Mouse (Mus musculus) stomach, embryonic 14.5 days (tissue): ENCODE results near the gene Dcaf11. TPM values are rescaled to one million over a fixed set of nuclear protein-coding genes. Genes with fewer than 3 reads are reported as not detected.

Experiments used
- ATAC-seq: fragments of 200-750 bp; cut with Nextera tagmentation; 2 replicates; pipeline ENCODE4 v1.8.0; 2017; ENCODE audit warnings: low read depth, moderate TSS enrichment; ENCODE audit not compliant: insufficient number of reproducible peaks, insufficient read depth, low FRiP score
- H3K27ac ChIP-seq: fragments of 300-500 bp; sonication (generic); 2 replicates; pipeline ENCODE4 v1.5.1; 2014; ENCODE audit warnings: mild to moderate bottlenecking, low read length, moderate library complexity, mixed read lengths
- H3K27me3 ChIP-seq: fragments of 300-500 bp; sonication (generic); 2 replicates; pipeline ENCODE4 v1.6.1; 2014; ENCODE audit warnings: low read length, control low read depth, mixed read lengths; ENCODE audit not compliant: control insufficient read depth, insufficient read depth
- H3K36me3 ChIP-seq: fragments of 300-500 bp; sonication (generic); 2 replicates; pipeline ENCODE4 v1.6.1; 2014; ENCODE audit warnings: mild to moderate bottlenecking, control low read depth, low read length, moderate library complexity, mixed read lengths; ENCODE audit not compliant: control insufficient read depth, insufficient read depth
- H3K4me1 ChIP-seq: fragments of 300-500 bp; sonication (generic); 2 replicates; pipeline ENCODE4 v1.6.1; 2014; ENCODE audit warnings: low read length, control low read depth, mixed read lengths; ENCODE audit not compliant: control insufficient read depth, insufficient read depth
- H3K4me2 ChIP-seq: fragments of 300-500 bp; sonication (generic); replicated peaks from 2 replicates; pipeline ENCODE4 v1.6.1; 2014; ENCODE audit warnings: low read depth, low read length, control low read depth
- H3K4me3 ChIP-seq: fragments of 300-500 bp; sonication (generic); 2 replicates; pipeline ENCODE4 v1.5.1; 2014; ENCODE audit warnings: low read depth, low read length, control low read depth
- H3K9ac ChIP-seq: fragments of 300-500 bp; sonication (generic); replicated peaks from 2 replicates; pipeline ENCODE4 v1.6.1; 2014; ENCODE audit warnings: low read depth, mild to moderate bottlenecking, control low read depth, low read length, moderate library complexity, mixed read lengths
- H3K9me3 ChIP-seq: fragments of 300-500 bp; sonication (generic); 2 replicates; pipeline ENCODE4 v1.6.1; 2016; ENCODE audit warnings: low read depth, low read length, control low read depth; ENCODE audit not compliant: control insufficient read depth
- WGBS: fragments of 180-500 bp; shearing (Covaris S2); extraction: QIAGEN DNeasy Blood & Tissue Kit; methylation state at CpG from one replicate; pipeline ENCODE4 v1.1.7; 2014; 5-methylcytosine and 5-hydroxymethylcytosine counted together
- polyA plus RNA-seq: library from polyadenylated mRNA; unstranded; fragments of >200 nt; fragmentation: Nextera tagmentation; extraction: Ambion mirVana; gene quantifications from 2 replicates; pipeline ENCODE4 v1.2.1, GENCODE M21; 2014

The Dcaf11 gene
- polyA plus RNA-seq, 1 experiment from 2014 or later: 67.6 TPM

DNA sequence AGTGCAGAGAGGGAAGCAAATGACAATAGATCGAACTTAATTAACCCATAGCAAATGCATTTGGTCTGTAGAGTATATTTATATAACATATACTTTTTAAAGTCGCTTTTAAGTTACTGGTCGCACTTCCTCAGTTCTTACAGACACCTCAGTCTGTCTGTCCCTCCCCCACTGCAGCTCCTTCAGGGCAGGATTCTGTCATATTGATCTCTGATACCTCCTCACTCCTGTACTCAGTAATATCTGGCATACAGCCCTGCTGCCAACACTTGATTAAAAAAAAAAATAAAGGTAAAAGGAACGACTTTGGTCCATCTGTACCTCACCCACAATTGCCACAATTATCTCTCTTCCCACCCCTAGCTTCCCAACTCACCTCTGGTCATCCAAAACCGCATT, 24.5 kb downstream of the Dcaf11 start:
- H3K9ac ChIP-seq: 0 out of 2 replicates have a peak overlapping the region, but pooled peaks have one; percentile 15
- WGBS: 39% methylated on average over 5 of the region's 5 CpGs
- ATAC-seq: no peak
- H3K4me1 ChIP-seq: no peaks in the 10 kb centered on the region
- peak overlapping the region; percentile 62 for H3K4me2 ChIP-seq
- peak overlapping the region; percentile 44; the same call in 1 of the 2 replicates for H3K4me3 ChIP-seq
- no peaks in the 10 kb centered on the region for H3K9me3 ChIP-seq
- H3K27ac ChIP-seq: no peak overlapping the region
- H3K36me3 ChIP-seq: peaks cover 6% of the 10 kb centered on the region; the same call in 1 of the 2 replicates
- H3K27me3 ChIP-seq: no peaks in the 10 kb centered on the region

DNA sequence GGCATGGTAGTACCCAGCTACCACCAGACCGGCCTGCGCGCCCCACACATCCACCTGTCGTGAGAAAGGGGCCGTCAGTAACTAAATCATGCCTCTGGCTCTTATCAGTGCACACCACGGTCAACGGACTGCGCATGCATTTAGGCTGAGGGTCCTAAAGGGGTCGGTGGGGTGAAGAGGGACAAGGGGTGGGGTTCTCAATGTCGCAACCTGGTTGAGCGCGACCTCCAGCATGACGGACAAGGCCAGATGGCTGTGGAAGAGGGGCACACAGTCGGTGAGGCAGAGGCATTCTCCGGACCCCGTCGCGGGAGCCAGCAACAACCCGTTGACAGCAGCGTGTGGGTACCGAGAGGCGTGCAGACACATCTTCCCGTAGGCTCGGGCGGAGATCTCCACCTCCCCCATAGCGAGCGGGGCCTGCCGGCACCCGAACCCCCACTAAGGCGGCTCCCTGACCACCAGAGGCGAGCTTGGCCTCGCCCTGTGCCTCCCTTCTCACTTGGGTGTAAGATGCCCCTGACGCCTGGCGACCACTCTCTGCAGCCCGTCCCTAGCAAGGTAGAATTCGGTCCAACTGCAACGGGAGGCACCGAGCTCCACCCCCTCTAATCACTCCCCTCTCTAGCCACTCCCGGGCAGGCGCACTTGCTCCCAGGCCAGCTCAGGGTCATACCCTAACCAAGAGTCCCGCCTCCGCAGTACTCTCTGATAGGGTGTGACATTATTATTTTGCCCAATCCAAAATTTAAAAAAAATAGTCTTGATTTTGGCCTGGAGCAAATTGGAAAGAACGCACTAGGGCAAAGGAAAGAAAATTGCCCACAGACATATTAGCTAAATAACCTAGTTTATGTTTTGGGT, 25.1 kb downstream of the Dcaf11 start, which contains the start of gene Emc9:
Gene Emc9, minus strand, starts transcription at position 601 of the 864 bp plus-strand sequence.
- peak within 1 kb of the TSS; percentile 44 for H3K4me3 ChIP-seq
- no peaks in the 10 kb centered on the region for H3K9me3 ChIP-seq
- 3% methylated on average over 43 of the region's 43 CpGs for WGBS
- H3K4me2 ChIP-seq: peak within 1 kb of the TSS; percentile 62
- ATAC-seq: peak; percentile 86
- peak within 1 kb of the TSS; percentile 15; the same call in 1 of the 2 replicates for H3K9ac ChIP-seq
- 0 out of 2 replicates have a peak, but pooled peaks cover 1% of the 10 kb centered on the region for H3K4me1 ChIP-seq
- H3K36me3 ChIP-seq: peaks cover 6% of the 10 kb centered on the region; the same call in 1 of the 2 replicates
- H3K27ac ChIP-seq: peak within 1 kb of the TSS; percentile 48; the same call in 1 of the 2 replicates
- no peaks in the 10 kb centered on the region for H3K27me3 ChIP-seq

DNA sequence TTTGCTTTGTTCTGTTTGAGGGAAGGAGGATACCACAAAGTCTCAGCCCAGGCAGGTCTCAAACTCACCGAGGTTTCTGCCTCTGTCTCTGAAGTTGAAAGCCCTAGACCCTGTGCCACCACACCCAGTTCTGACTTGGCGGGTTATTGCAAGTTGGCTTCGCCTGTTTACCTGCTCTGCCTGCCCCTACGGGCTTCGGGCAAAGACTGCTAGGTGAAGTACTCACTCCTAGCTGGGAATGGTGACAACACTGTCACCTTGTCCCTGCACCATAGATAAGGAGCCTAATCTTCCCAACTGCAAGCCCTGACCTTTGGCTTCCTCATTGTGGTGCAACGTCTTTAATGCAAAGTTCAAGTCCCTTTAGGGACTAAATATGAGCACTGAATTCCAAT, 25.8 kb downstream of the Dcaf11 start:
- Histone ChIP-seq H3K4me1 (0 out of 2 replicates have a peak, but pooled peaks cover 5% of the 10 kb centered on the region), H3K27me3 (no peaks in the 10 kb centered on the region), H3K9me3 (no peaks in the 10 kb centered on the region), H3K27ac (0 out of 2 replicates have a peak overlapping the region, but pooled peaks have one; percentile 2), H3K9ac (no peak overlapping the region), H3K36me3 (peaks cover 6% of the 10 kb centered on the region; the same call in 1 of the 2 replicates), H3K4me2 (peak overlapping the region; percentile 62), H3K4me3 (peak overlapping the region; percentile 44)
- no peak for ATAC-seq
- 48% methylated on average over 6 of the region's 6 CpGs for WGBS

DNA sequence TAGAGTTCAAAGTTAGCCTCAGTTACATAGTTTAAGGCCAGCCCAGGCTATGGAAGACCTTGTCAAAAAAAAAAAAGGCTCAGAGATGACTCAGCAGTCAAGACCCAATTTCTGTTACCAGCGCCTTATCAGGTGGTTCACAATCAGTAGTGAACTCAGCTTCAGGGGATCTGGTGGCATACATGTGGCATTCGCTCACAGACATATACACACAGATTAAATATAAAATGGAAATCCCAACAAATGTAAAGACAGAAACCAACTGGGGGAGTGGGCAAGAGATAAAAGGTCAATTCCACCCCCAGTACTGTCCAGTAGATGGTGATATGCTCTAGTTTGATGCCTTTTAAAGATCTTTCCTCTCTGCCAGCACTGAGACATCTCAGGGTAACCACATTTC, 26.3 kb downstream of the Dcaf11 start:
- Histone ChIP-seq H3K36me3 (no peaks in the 10 kb centered on the region), H3K27me3 (no peaks in the 10 kb centered on the region), H3K4me2 (no peak overlapping the region), H3K4me3 (no peak overlapping the region), H3K9me3 (no peaks in the 10 kb centered on the region), H3K9ac (no peak overlapping the region), H3K4me1 (0 out of 2 replicates have a peak, but pooled peaks cover 5% of the 10 kb centered on the region), H3K27ac (no peak overlapping the region)
- 84% methylated on average over 2 of the region's 2 CpGs for WGBS
- ATAC-seq: no peak

DNA sequence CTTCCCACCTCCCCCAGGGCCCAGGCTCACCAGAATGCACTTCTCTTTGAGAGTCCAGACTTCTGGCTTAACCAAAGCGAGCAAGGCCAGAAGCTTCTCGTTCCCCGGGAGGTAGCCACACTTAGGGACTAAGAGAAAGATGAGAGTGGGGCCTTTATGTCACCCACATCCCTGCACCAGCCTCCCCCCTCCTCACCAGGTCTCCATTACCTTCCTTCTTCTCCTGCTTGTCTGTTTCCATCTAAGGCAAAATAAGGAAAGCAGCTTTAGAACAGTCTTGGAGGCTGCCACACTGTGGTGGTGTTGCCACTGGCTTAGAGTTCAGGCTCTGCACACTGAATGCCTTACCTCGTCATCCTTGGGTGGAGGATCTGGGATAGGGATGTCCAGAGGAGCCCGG, 29.5 kb downstream of the Dcaf11 start:
- Histone ChIP-seq H3K27me3 (no peaks in the 10 kb centered on the region), H3K27ac (no peak overlapping the region), H3K4me3 (no peak overlapping the region), H3K9ac (no peak overlapping the region), H3K9me3 (no peaks in the 10 kb centered on the region), H3K4me1 (peaks cover 18% of the 10 kb centered on the region), H3K36me3 (peaks cover 5% of the 10 kb centered on the region; the same call in 1 of the 2 replicates), H3K4me2 (no peak overlapping the region)
- no peak for ATAC-seq
- 93% methylated on average over 5 of the region's 5 CpGs for WGBS

DNA sequence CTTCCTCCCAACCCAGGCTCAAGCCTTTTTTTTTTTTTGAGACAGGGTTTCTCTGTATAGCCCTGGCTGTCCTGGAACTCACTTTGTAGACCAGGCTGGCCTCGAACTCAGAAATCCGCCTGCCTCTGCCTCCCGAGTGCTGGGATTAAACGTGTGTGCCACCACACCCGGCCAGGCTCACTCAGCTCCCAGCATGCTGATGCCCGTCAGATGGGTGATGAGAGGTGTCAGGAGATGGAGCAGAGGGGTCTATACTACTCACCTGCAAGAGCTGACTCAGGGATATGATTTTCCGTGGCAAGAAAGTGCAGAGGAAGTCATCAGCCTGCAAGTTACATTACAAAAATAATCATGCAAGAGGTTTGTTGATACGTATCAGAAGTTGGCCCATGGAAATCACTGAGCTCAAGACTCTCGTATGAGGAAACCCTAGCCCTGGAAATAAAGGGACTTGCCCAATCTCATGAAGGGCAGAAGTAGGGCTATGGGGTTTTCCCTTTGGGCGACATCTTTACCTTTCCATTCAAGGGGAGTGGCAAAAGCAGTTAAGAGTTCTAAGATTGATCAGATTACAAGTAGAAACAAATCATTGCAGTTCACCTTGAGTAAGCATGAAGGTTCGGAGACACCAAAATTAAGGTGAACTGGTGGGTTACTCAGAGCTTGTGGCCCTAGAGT, 30.1 kb downstream of the Dcaf11 start:
- 78% methylated on average over 11 of the region's 11 CpGs for WGBS
- H3K36me3 ChIP-seq: peaks cover 8% of the 10 kb centered on the region; the same call in 1 of the 2 replicates
- H3K27ac ChIP-seq: peak overlapping the region; percentile 64; the same call in 1 of the 2 replicates

DNA sequence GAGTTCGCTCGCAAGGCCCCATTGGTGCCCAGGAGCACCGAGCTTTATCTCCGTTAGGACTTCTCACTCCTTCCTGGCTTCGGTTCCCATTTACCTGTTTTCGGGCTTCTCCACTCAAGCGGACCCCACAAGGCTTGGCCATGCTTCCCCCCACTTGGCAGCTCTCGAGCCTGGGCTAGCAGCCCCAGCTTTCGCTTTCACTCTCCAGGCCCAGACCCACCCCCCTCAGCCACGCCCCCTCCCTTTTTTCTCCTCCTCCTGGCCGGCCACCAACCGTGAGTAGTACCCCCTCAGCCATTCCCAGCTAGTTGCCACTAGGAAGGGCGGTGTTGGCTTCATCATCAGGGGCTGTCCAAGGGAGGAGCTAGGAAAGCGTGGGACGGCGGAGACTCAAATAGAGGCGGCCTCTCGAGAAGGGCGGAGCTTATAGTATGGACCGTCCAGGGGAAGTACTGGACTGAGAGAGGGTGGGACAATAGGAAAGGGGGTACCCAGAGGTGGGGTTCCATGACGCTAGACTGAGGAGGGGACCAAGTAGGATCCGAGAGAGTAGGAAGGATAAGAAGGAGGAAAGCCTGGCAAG, 31.0 kb downstream of the Dcaf11 start, which contains the start of gene Psme2:
Gene Psme2, minus strand, starts transcription at position 366 of the 583 bp plus-strand sequence.
- peak within 1 kb of the TSS; percentile 86 for H3K4me3 ChIP-seq
- H3K9ac ChIP-seq: peak within 1 kb of the TSS; percentile 78
- peaks cover 18% of the 10 kb centered on the region for H3K36me3 ChIP-seq
- H3K27me3 ChIP-seq: no peaks in the 10 kb centered on the region
- H3K4me1 ChIP-seq: peaks cover 18% of the 10 kb centered on the region
- H3K27ac ChIP-seq: peak within 1 kb of the TSS; percentile 90
- ATAC-seq: peak; percentile 96
- peak within 1 kb of the TSS; percentile 96 for H3K4me2 ChIP-seq
- no peaks in the 10 kb centered on the region for H3K9me3 ChIP-seq
- WGBS: under 1% methylated on average over 22 of the region's 22 CpGs

More for the DNA sequence above, 30.1 kb downstream of the Dcaf11 start:
- no peaks in the 10 kb centered on the region for H3K27me3 ChIP-seq
- ATAC-seq: no peak
- peak overlapping the region; percentile 96 for H3K4me2 ChIP-seq
- peaks cover 18% of the 10 kb centered on the region for H3K4me1 ChIP-seq
- peak overlapping the region; percentile 52 for H3K9ac ChIP-seq
- no peaks in the 10 kb centered on the region for H3K9me3 ChIP-seq
- H3K4me3 ChIP-seq: peak overlapping the region; percentile 86
